Mouse (Mus musculus): Measurements from ENCODE around the gene Usp32. TPM values are rescaled to one million over a fixed set of nuclear protein-coding genes. Genes with fewer than 3 reads are reported as not detected.
A peak's percentile ranks its signal among the peaks of the same experiment; 100 is the strongest.

The Usp32 gene
- 2.9 and 5.4 TPM in 2 replicates for polyA plus RNA-seq (2012; rRNA removed)

DNA sequence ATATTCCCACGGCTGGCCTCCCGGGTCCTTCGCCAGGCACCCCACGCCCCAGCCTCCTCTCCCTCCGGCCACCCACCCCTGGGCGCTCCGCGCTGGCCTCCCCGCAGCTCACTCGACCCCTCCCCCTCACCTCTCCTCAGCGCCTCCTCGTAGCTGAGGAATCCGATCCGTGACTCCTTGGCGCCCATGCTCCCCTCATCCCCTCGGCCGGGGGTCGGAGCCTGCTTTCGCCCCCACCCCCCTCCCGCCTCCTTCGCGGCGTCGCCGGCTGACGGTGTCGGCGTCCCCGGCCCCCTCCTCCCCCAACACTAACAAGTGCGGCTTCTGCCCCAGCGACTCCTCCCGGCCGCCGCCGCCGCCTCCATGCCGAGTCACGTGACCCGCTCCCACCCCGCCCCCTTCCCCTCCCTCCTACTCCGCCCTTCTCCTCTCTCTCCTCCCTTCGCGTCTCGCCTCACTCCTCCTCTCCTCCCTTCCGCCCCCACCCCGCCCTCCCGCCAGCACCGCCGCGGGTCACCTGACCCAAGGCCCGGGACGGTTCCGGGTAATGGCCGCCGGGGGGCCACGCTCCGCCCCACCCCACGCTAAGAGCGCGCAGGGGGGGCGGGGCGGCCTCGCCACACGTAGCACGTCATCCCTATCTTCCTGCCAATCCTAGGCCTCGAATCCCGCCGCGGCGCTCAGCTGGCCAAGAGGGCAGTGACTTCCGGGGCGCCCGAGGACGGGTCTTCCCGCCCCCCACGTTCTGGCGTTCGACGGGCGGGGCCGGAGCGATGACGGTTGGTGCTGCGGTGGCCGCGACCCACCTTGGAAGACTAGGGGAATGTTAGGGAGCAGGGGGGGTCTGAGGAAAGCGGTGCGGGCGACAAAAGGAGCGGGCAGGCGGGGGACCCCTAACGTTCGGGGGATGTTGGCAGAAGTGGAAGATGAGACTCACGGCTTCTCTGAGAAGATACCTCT, at the start of gene Usp32:
Usp32 (minus strand) TSS at position 581 of the 960 bp plus-strand sequence.
- DNase-seq (ENCODE audit: low read depth in 1 of 2, low spot score in 2 of 2) = peak; percentile 93 to 94
- TF ChIP-seq CTCF (IDR thresholded peaks at IDR 0.05; ENCODE audit: extremely low read depth, insufficient read depth, insufficient read length, insufficient replicate concordance) = no peak
- TF ChIP-seq POLR2A (IDR thresholded peaks at IDR 0.05; ENCODE audit: low read depth, low read length) = peak; percentile 87
- H3K27ac ChIP-seq (ENCODE audit: insufficient read depth, low read length) = peak within 1 kb of the TSS; percentile 75
- WGBS = 2% methylated on average over 81 of the region's 94 CpGs
- peak within 1 kb of the TSS; percentile 94 for H3K4me3 ChIP-seq (ENCODE audit: extremely low read depth, insufficient read depth, insufficient read length)
- no peaks in the 10 kb centered on the region for H3K27me3 ChIP-seq (ENCODE audit: control insufficient read depth, insufficient read depth, low read length)
- no peaks in the 10 kb centered on the region for H3K36me3 ChIP-seq (ENCODE audit: control insufficient read depth, insufficient read depth, low read length)
- peaks cover 5% of the 10 kb centered on the region; the same call in 1 of the 2 replicates for H3K4me1 ChIP-seq (ENCODE audit: control insufficient read depth, insufficient read depth, insufficient read length)

DNA sequence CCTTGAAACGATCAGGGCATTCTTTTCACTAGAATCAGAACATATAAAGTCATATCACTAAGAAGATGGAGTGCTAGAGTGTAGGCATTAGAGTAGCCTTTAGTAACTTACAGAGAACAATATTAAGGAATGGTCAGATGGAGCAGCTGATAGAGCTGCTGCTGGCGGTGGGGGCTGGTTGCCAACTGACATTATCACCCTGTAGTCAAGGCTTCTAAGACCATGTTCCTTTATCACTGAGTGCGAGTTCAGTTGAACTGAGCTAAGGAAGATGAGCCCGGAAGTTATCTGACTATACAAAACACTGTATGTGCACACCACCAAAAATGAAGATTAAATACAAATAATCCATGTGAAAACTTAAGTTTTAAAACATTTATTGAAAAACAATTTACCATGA, 49.1 kb upstream of the Usp32 start:
- no peak overlapping the region for H3K27ac ChIP-seq (ENCODE audit: insufficient read depth, low read length)
- peaks cover 24% of the 10 kb centered on the region for H3K36me3 ChIP-seq (ENCODE audit: control insufficient read depth, insufficient read depth, low read length)
- H3K27me3 ChIP-seq (ENCODE audit: control insufficient read depth, insufficient read depth, low read length) = no peaks in the 10 kb centered on the region
- H3K4me1 ChIP-seq (ENCODE audit: control insufficient read depth, insufficient read depth, insufficient read length) = no peaks in the 10 kb centered on the region
- no peak overlapping the region for H3K4me3 ChIP-seq (ENCODE audit: extremely low read depth, insufficient read depth, insufficient read length)
- no peak for DNase-seq (ENCODE audit: low read depth in 1 of 2, low spot score in 2 of 2)
- 87% methylated on average over 4 of the region's 4 CpGs for WGBS
- TF ChIP-seq POLR2A (IDR thresholded peaks at IDR 0.05; ENCODE audit: low read depth, low read length) (no peak), CTCF (IDR thresholded peaks at IDR 0.05; ENCODE audit: extremely low read depth, insufficient read depth, insufficient read length, insufficient replicate concordance) (no peak)

DNA sequence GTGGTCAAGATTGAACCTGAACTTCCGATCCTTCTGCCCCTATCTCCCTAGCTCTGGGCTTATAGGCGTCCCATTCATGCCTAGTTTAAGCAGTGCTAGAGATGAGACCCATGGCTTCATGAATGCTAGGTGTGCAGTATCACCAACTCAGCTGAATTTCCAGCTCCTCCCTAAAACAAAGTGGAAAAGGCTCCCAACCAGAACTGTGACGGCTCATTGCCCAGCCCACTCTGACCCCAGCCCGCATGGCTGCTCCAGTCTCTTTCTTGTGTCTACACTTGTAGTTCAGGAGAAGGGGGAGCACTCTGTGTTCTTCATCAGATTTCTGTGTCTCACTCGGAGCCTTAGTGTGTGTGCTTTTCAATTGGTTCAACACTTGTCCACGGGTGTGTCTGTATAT, 44.9 kb upstream of the Usp32 start:
- TF ChIP-seq CTCF (IDR thresholded peaks at IDR 0.05; ENCODE audit: extremely low read depth, insufficient read depth, insufficient read length, insufficient replicate concordance) (no peak), POLR2A (IDR thresholded peaks at IDR 0.05; ENCODE audit: low read depth, low read length) (no peak)
- no peak for DNase-seq (ENCODE audit: low read depth in 1 of 2, low spot score in 2 of 2)
- H3K36me3 ChIP-seq (ENCODE audit: control insufficient read depth, insufficient read depth, low read length) = peaks cover 4% of the 10 kb centered on the region; the same call in 1 of the 2 replicates
- H3K27me3 ChIP-seq (ENCODE audit: control insufficient read depth, insufficient read depth, low read length) = no peaks in the 10 kb centered on the region
- no peak overlapping the region for H3K4me3 ChIP-seq (ENCODE audit: extremely low read depth, insufficient read depth, insufficient read length)
- 94% methylated on average over 6 of the region's 6 CpGs for WGBS
- H3K4me1 ChIP-seq (ENCODE audit: control insufficient read depth, insufficient read depth, insufficient read length) = no peaks in the 10 kb centered on the region
- H3K27ac ChIP-seq (ENCODE audit: insufficient read depth, low read length) = no peak overlapping the region

GRCm38 (mm10) chr11:85184082-85184481, 44.1 kb upstream of the Usp32 start:
- DNase-seq (ENCODE audit: low read depth in 1 of 2, low spot score in 2 of 2) = peak; percentile 38 to 43
- Histone ChIP-seq H3K4me1 (ENCODE audit: control insufficient read depth, insufficient read depth, insufficient read length) (no peaks in the 10 kb centered on the region), H3K36me3 (ENCODE audit: control insufficient read depth, insufficient read depth, low read length) (no peaks in the 10 kb centered on the region; the same call in 1 of the 2 replicates), H3K27ac (ENCODE audit: insufficient read depth, low read length) (no peak overlapping the region), H3K4me3 (ENCODE audit: extremely low read depth, insufficient read depth, insufficient read length) (no peak overlapping the region), H3K27me3 (ENCODE audit: control insufficient read depth, insufficient read depth, low read length) (no peaks in the 10 kb centered on the region)
- WGBS = 91% methylated on average over 5 of the region's 5 CpGs
- TF ChIP-seq POLR2A (IDR thresholded peaks at IDR 0.05; ENCODE audit: low read depth, low read length) (no peak), CTCF (IDR thresholded peaks at IDR 0.05; ENCODE audit: extremely low read depth, insufficient read depth, insufficient read length, insufficient replicate concordance) (no peak)

DNA sequence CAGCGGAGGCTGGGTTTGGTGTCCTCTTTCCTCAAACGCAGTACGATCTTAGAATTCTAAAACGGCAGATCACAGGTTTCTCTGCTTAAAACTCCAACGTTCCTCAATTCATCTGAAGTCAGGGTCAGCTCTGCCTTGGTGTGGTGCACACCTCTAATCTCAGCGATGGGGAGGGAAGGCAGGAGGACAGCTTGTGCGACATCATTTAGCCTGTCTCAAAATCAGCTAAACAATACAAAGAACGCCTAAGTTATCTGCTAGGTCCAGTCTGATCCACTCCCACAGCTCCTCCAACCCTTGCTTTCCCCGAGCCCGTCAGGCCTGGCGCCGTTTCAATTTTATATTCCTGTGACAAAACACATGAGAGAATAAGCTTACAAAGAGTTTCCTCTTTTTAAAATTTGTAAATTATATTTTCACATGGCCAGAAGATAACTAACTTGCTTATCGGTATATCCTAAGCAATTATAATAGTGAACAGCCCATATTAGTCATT, 43.4 kb upstream of the Usp32 start:
- 30% methylated on average over 13 of the region's 13 CpGs for WGBS
- H3K27ac ChIP-seq (ENCODE audit: insufficient read depth, low read length) = no peak overlapping the region
- no peak for DNase-seq (ENCODE audit: low read depth in 1 of 2, low spot score in 2 of 2)
- TF ChIP-seq POLR2A (IDR thresholded peaks at IDR 0.05; ENCODE audit: low read depth, low read length) = no peak
- no peak for TF ChIP-seq CTCF (IDR thresholded peaks at IDR 0.05; ENCODE audit: extremely low read depth, insufficient read depth, insufficient read length, insufficient replicate concordance)
- no peaks in the 10 kb centered on the region for H3K4me1 ChIP-seq (ENCODE audit: control insufficient read depth, insufficient read depth, insufficient read length)
- H3K4me3 ChIP-seq (ENCODE audit: extremely low read depth, insufficient read depth, insufficient read length) = 0 out of 2 replicates have a peak overlapping the region, but pooled peaks have one; percentile 35
- no peaks in the 10 kb centered on the region for H3K27me3 ChIP-seq (ENCODE audit: control insufficient read depth, insufficient read depth, low read length)
- H3K36me3 ChIP-seq (ENCODE audit: control insufficient read depth, insufficient read depth, low read length) = no peaks in the 10 kb centered on the region

- Histone ChIP-seq H3K36me3 (ENCODE audit: control insufficient read depth, insufficient read depth, low read length) (no peaks in the 10 kb centered on the region), H3K4me3 (ENCODE audit: extremely low read depth, insufficient read depth, insufficient read length) (peak overlapping the region; percentile 35), H3K27ac (ENCODE audit: insufficient read depth, low read length) (no peak overlapping the region), H3K27me3 (ENCODE audit: control insufficient read depth, insufficient read depth, low read length) (no peaks in the 10 kb centered on the region), H3K4me1 (ENCODE audit: control insufficient read depth, insufficient read depth, insufficient read length) (no peaks in the 10 kb centered on the region)
- 10% methylated on average over 20 of the region's 20 CpGs for WGBS
- DNase-seq (ENCODE audit: low read depth in 1 of 2, low spot score in 2 of 2) = peak; percentile 15 to 45
- no peak for TF ChIP-seq POLR2A (IDR thresholded peaks at IDR 0.05; ENCODE audit: low read depth, low read length)
- TF ChIP-seq CTCF (IDR thresholded peaks at IDR 0.05; ENCODE audit: extremely low read depth, insufficient read depth, insufficient read length, insufficient replicate concordance) = peak; percentile 76
These were observed 42.8 kb upstream of the Usp32 start for GRCm38 (mm10) chr11:85182617-85183283.
